Mouse (Mus musculus) thymus, adult 2 months (tissue): Measurements from ENCODE around the gene Thrb. TPM values are rescaled to one million over a fixed set of nuclear protein-coding genes. Genes with fewer than 3 reads are reported as not detected.

Experiments
- DNase-seq: peaks from one replicate; pipeline ENCODE4 v3.0.0; 2021
- H3K27ac ChIP-seq: fragments of 200-500 bp; 2 replicates; pipeline ENCODE4 v1.5.1; 2012; ENCODE audit warnings: low read length, control low read depth; ENCODE audit not compliant: control insufficient read depth, insufficient read depth
- H3K27me3 ChIP-seq: fragments of 200-500 bp; 2 replicates; pipeline ENCODE4 v1.6.1; 2012; ENCODE audit warnings: mild to moderate bottlenecking, low read length, moderate library complexity, mixed read lengths; ENCODE audit not compliant: control insufficient read depth, insufficient read depth
- H3K36me3 ChIP-seq: fragments of 200-500 bp; 2 replicates; pipeline ENCODE4 v1.6.1; 2012; ENCODE audit warnings: mild to moderate bottlenecking, low read length, moderate library complexity; ENCODE audit not compliant: control insufficient read depth, insufficient read depth
- H3K4me1 ChIP-seq: fragments of 200-500 bp; replicated peaks from 2 replicates; pipeline ENCODE4 v1.6.1; 2012; ENCODE audit warnings: low read length; ENCODE audit not compliant: control insufficient read depth, insufficient read depth
- H3K4me3 ChIP-seq: fragments of 200-500 bp; 2 replicates; pipeline ENCODE4 v1.5.1; 2012; ENCODE audit warnings: mild to moderate bottlenecking, low read length, control low read depth, moderate library complexity; ENCODE audit not compliant: control insufficient read depth, insufficient read depth
- CTCF ChIP-seq: fragments of 200-500 bp; IDR thresholded peaks from 2 replicates; pipeline ENCODE4 v1.5.1; 2012; ENCODE audit warnings: mild to moderate bottlenecking, control low read depth, low read length, moderate library complexity, borderline replicate concordance; ENCODE audit not compliant: control insufficient read depth, poor library complexity, insufficient read depth; ENCODE audit errors: extremely low read depth
- POLR2A ChIP-seq: fragments of 200-500 bp; IDR thresholded peaks from 2 replicates; pipeline ENCODE4 v1.6.1; 2012; ENCODE audit warnings: mild to moderate bottlenecking, low read length, control low read depth, moderate library complexity; ENCODE audit not compliant: control insufficient read depth, poor library complexity, insufficient read depth; ENCODE audit errors: extremely low read depth
- WGBS: fragments of 180-500 bp; shearing (Covaris S2); methylation state at CpG from one replicate; pipeline ENCODE4 v1.1.7; 2018; 5-methylcytosine and 5-hydroxymethylcytosine counted together
- polyA plus RNA-seq: library from polyadenylated mRNA; depleted of rRNA; stranded (reverse); fragments of >200 nt; gene quantifications from 2 replicates; pipeline ENCODE4 v1.2.3, GENCODE M21; 2012

The Thrb gene
- polyA plus RNA-seq, 1 experiment, result 1.5 TPM

GRCm38 (mm10) chr14:17868326-17868725, 208.3 kb downstream of the Thrb start:
- TF ChIP-seq CTCF (no peak), POLR2A (no peak)
- H3K27me3 ChIP-seq, result no peaks in the 10 kb centered on the region
- WGBS, result 94% methylated on average over 6 of the region's 6 CpGs
- H3K4me3 ChIP-seq, result no peak overlapping the region
- H3K36me3 ChIP-seq, result no peaks in the 10 kb centered on the region
- H3K27ac ChIP-seq, result no peak overlapping the region
- no peak for DNase-seq
- H3K4me1 ChIP-seq, result no peaks in the 10 kb centered on the region

GRCm38 (mm10) chr14:17875946-17876345, 215.9 kb downstream of the Thrb start:
- no peaks in the 10 kb centered on the region for H3K4me1 ChIP-seq
- 32% methylated on average over 2 of the region's 2 CpGs for WGBS
- TF ChIP-seq POLR2A (no peak), CTCF (no peak)
- H3K36me3 ChIP-seq, result no peaks in the 10 kb centered on the region
- no peak overlapping the region for H3K27ac ChIP-seq
- no peaks in the 10 kb centered on the region for H3K27me3 ChIP-seq
- DNase-seq, result no peak
- no peak overlapping the region for H3K4me3 ChIP-seq

- 16% methylated on average over 5 of the region's 5 CpGs for WGBS
- no peaks in the 10 kb centered on the region for H3K36me3 ChIP-seq
- TF ChIP-seq POLR2A (no peak), CTCF (no peak)
- no peak overlapping the region for H3K4me3 ChIP-seq
- no peaks in the 10 kb centered on the region for H3K4me1 ChIP-seq
- DNase-seq, result no peak
- no peaks in the 10 kb centered on the region for H3K27me3 ChIP-seq
- no peak overlapping the region for H3K27ac ChIP-seq
Measured at GRCm38 (mm10) chr14:17879446-17879845, 219.4 kb downstream of the Thrb start.

GRCm38 (mm10) chr14:17884884-17885283, 224.8 kb downstream of the Thrb start:
- WGBS, result 96% methylated on average over 13 of the region's 13 CpGs
- Histone ChIP-seq H3K27me3 (no peaks in the 10 kb centered on the region), H3K4me3 (no peak overlapping the region), H3K27ac (no peak overlapping the region), H3K36me3 (no peaks in the 10 kb centered on the region), H3K4me1 (no peaks in the 10 kb centered on the region)
- TF ChIP-seq CTCF (no peak), POLR2A (no peak)
- no peak for DNase-seq

GRCm38 (mm10) chr14:17885320-17885719, 225.3 kb downstream of the Thrb start:
- Histone ChIP-seq H3K4me3 (no peak overlapping the region), H3K27me3 (no peaks in the 10 kb centered on the region), H3K36me3 (no peaks in the 10 kb centered on the region), H3K4me1 (no peaks in the 10 kb centered on the region), H3K27ac (no peak overlapping the region)
- no peak for TF ChIP-seq POLR2A
- no peak for TF ChIP-seq CTCF
- 90% methylated on average over 3 of the region's 3 CpGs for WGBS
- DNase-seq, result no peak

GRCm38 (mm10) chr14:17894791-17895190, 234.7 kb downstream of the Thrb start:
- Histone ChIP-seq H3K27me3 (no peaks in the 10 kb centered on the region), H3K4me1 (no peaks in the 10 kb centered on the region), H3K27ac (no peak overlapping the region), H3K4me3 (no peak overlapping the region), H3K36me3 (no peaks in the 10 kb centered on the region)
- TF ChIP-seq CTCF (no peak), POLR2A (no peak)
- no peak for DNase-seq
- WGBS, result 100% methylated on average over 1 of the region's 1 CpGs
